Mouse (Mus musculus) myocyte (in vitro differentiated cells): ENCODE measurements around the gene Fars2. TPM values are rescaled to one million over a fixed set of nuclear protein-coding genes. Genes with fewer than 3 reads are reported as not detected.

Experiments used
- H3K27me3 ChIP-seq: one replicate; pipeline ENCODE4 v1.6.1; 2011; ENCODE audit not compliant: control insufficient read depth, insufficient read depth, insufficient read length
- H3K36me3 ChIP-seq: one replicate; pipeline ENCODE4 v1.6.1; 2011; ENCODE audit not compliant: control insufficient read depth, insufficient read depth
- H3K4me2 ChIP-seq: one replicate; pipeline ENCODE4 v1.6.1; 2011; ENCODE audit warnings: low read depth, control low read depth
- H3K4me3 ChIP-seq: one replicate; pipeline ENCODE4 v1.5.1; 2011; ENCODE audit warnings: mild to moderate bottlenecking, control low read depth, moderate library complexity
- H3K79me2 ChIP-seq: one replicate; pipeline ENCODE4 v1.6.1; 2011; ENCODE audit not compliant: control insufficient read depth, insufficient read depth
- H3ac ChIP-seq: one replicate; pipeline ENCODE4 v1.6.1; 2011; ENCODE audit not compliant: control insufficient read depth, insufficient read length
- CEBPB ChIP-seq: IDR thresholded peaks from 2 replicates; pipeline ENCODE4 v1.6.1; 2011; ENCODE audit warnings: mild to moderate bottlenecking, moderate library complexity; ENCODE audit not compliant: poor library complexity, insufficient read depth, severe bottlenecking
- E2F4 ChIP-seq: IDR thresholded peaks from one replicate; pipeline ENCODE4 v1.6.1; 2011; ENCODE audit warnings: mild to moderate bottlenecking, control low read depth, moderate library complexity; ENCODE audit not compliant: insufficient read depth
- MAX ChIP-seq: IDR thresholded peaks from one replicate; pipeline ENCODE4 v1.6.1; 2011; ENCODE audit warnings: low read depth, mild to moderate bottlenecking, control low read depth
- MYOD1 ChIP-seq, 3 experiments: IDR thresholded peaks; one replicate each; pipeline ENCODE4 v1.6.1; 2011; ENCODE audit warnings: control low read depth in 2 of 3, low read depth in 2 of 3, mild to moderate bottlenecking in 2 of 3, moderate library complexity in 1 of 3; ENCODE audit not compliant: insufficient read length in 2 of 3, control insufficient read depth in 1 of 3
- MYOG ChIP-seq, 3 experiments: IDR thresholded peaks; one replicate each; pipeline ENCODE4 v1.6.1; 2011; ENCODE audit warnings: control low read depth in 2 of 3, low read depth in 2 of 3, mild to moderate bottlenecking in 2 of 3; ENCODE audit not compliant: insufficient read length in 2 of 3, control insufficient read depth in 1 of 3, insufficient read depth in 1 of 3
- POLR2A ChIP-seq: IDR thresholded peaks from one replicate; pipeline ENCODE4 v1.6.1; 2011; ENCODE audit warnings: low read depth, mild to moderate bottlenecking, control low read depth, moderate library complexity; ENCODE audit not compliant: insufficient read length
- POLR2AphosphoS2 ChIP-seq: IDR thresholded peaks from one replicate; pipeline ENCODE4 v1.6.1; 2011; ENCODE audit warnings: low read depth, control low read depth; ENCODE audit not compliant: insufficient read length
- REST ChIP-seq: IDR thresholded peaks from one replicate; pipeline ENCODE4 v1.6.1; 2011; ENCODE audit warnings: mild to moderate bottlenecking, control low read depth, moderate library complexity; ENCODE audit not compliant: insufficient read depth, insufficient read length
- SRF ChIP-seq: IDR thresholded peaks from one replicate; pipeline ENCODE4 v1.6.1; 2011; ENCODE audit warnings: low read depth; ENCODE audit not compliant: control insufficient read depth, insufficient read length
- TCF12 ChIP-seq: IDR thresholded peaks from one replicate; pipeline ENCODE4 v1.6.1; 2011; ENCODE audit warnings: mild to moderate bottlenecking, control low read depth; ENCODE audit not compliant: poor library complexity, insufficient read depth, severe bottlenecking
- TCF3 ChIP-seq: IDR thresholded peaks from one replicate; pipeline ENCODE4 v1.6.1; 2011; ENCODE audit warnings: low read depth, control low read depth; ENCODE audit not compliant: insufficient read length
- USF1 ChIP-seq: IDR thresholded peaks from one replicate; pipeline ENCODE4 v1.6.1; 2011; ENCODE audit warnings: low read depth, mild to moderate bottlenecking, control low read depth, moderate library complexity
- polyA plus RNA-seq: library from polyadenylated mRNA; unstranded; fragments of >200 nt; fragmentation: generic; extraction: Trizol; gene quantifications from one replicate; pipeline ENCODE4 v1.2.1, GENCODE M21; 2012; ENCODE audit warnings: missing spikeins

Fars2 gene
- polyA plus RNA-seq, 1 experiment: 53.6 TPM

DNA sequence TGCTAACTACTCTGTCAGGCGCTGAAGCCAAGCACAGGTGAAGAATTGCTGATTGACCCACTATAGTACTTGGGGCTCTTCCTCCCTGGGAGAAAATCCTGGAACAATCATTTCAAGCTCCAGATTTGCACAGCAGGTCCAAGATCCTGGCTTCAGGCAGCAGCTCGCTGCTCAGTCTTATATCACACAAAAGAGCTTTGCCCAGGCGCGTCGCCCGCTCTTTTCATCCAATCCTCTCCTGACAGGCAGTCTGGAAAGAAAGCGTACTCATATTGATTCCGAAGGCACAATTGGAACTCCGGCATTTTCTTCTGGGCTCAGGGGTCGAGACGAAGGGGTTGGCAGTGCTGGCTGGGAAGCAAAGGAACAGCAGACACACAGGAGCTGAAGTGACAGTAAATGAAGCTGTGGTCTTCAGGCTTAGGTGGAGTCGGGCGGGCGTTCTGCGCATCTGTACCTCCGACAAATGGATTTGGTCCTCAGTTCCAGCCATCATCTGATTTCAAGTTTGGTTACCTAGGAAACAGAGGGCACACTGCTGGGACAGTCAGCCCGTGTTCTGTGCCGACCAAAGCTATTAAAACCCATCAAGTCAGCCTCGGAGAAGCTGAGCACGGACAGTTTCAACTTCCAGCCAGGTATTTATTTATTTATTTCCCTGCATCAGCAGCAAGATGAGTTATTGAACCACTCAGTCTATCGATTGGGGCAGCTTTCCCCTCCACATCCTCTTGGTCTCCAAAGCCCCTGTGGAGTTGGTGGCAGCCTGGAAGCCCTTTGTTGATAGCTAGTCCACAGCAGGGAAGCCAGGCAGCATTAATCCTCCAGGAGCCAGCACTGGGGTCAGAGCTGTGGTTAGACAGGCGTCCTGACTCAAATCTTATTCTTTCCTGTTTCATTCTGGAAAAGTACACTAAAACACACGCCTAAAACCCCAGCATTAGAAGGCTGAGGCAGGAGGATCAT is 495.9 kb downstream of the Fars2 start:
- TF ChIP-seq E2F4: no peak
- TF ChIP-seq REST: no peak
- no peak for TF ChIP-seq USF1
- no peak for TF ChIP-seq MYOG (IDR thresholded peaks at IDR 0.05; ENCODE audit: control insufficient read depth in 1 of 3, insufficient read depth in 1 of 3, insufficient read length in 2 of 3, low read depth in 2 of 3)
- no peak for TF ChIP-seq POLR2A
- TF ChIP-seq MYOD1 (IDR thresholded peaks at IDR 0.05; ENCODE audit: control insufficient read depth in 1 of 3, insufficient read length in 2 of 3, low read depth in 2 of 3): no peak
- TF ChIP-seq TCF12: no peak
- TF ChIP-seq MAX: no peak
- TF ChIP-seq TCF3: no peak
- no peak for TF ChIP-seq POLR2AphosphoS2
- TF ChIP-seq SRF: no peak
- no peak for TF ChIP-seq CEBPB
- Histone ChIP-seq H3K27me3 (no peaks in the 10 kb centered on the region), H3K4me2 (no peak overlapping the region), H3K79me2 (no peaks in the 10 kb centered on the region), H3K36me3 (no peaks in the 10 kb centered on the region), H3K4me3 (no peak overlapping the region), H3ac (no peak overlapping the region)

DNA sequence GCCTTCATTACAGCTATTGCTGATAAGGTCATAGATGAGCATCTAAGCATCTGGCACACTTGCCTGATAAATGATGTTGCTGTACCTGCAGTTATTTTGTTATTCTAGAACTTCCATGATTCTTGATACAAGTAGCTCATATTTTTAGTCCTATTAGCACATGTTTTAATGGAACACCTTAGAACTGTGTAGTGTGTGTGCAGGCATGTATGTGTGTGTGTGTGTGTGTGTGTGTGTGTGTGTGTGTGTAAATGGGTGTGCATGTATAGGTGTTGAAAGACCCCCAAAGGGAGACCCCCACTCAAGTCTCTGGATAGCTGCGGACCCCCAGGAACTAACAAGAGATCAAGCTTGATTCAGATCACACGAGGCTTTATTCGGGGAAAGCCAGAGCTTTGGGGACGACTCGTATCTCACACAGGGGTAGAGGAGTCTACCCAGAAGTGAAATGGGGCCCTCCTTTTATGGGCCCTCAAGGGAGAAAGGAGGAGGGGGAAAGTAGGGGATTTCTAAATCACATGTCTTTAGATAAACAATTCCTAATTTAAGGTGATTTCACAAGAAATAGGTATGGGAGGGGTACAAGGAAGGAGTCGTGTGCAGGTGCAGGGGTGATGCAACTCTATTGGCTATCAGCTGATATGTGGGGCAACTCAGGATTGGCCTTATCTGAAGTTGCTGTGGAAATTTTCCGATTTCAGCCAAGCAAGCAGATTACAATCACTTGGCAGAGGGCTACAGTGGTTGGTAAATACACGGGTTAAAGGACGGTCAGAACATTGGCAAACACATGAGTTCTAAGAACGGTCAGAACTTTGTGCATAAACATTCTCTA is 503.5 kb downstream of the Fars2 start:
- Histone ChIP-seq H3K4me3 (no peak overlapping the region), H3K4me2 (no peak overlapping the region), H3ac (no peak overlapping the region), H3K79me2 (no peaks in the 10 kb centered on the region), H3K27me3 (no peaks in the 10 kb centered on the region), H3K36me3 (no peaks in the 10 kb centered on the region)
- TF ChIP-seq E2F4: no peak
- no peak for TF ChIP-seq MAX
- no peak for TF ChIP-seq MYOD1 (IDR thresholded peaks at IDR 0.05; ENCODE audit: control insufficient read depth in 1 of 3, insufficient read length in 2 of 3, low read depth in 2 of 3)
- no peak for TF ChIP-seq TCF3
- TF ChIP-seq POLR2AphosphoS2: no peak
- no peak for TF ChIP-seq POLR2A
- no peak for TF ChIP-seq REST
- TF ChIP-seq CEBPB: no peak
- no peak for TF ChIP-seq USF1
- TF ChIP-seq TCF12: no peak
- TF ChIP-seq MYOG (IDR thresholded peaks at IDR 0.05; ENCODE audit: control insufficient read depth in 1 of 3, insufficient read depth in 1 of 3, insufficient read length in 2 of 3, low read depth in 2 of 3): no peak
- TF ChIP-seq SRF: no peak

DNA sequence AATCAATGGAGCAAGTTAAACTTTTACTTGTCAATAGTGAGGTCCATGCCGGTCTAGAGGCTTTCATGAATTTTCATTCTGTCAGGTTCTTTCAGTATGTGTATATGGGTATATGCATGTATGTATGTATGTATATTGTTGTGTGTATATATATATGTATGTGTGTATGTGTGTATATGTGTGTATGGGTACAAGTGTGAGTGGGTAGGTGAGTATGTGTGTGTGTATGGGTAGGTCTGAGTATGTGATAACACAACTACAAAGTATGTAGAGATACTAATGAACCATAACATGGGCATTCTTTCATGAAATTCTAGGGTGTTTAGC is 504.1 kb downstream of the Fars2 start:
- Histone ChIP-seq H3K36me3 (no peaks in the 10 kb centered on the region), H3K4me3 (no peak overlapping the region), H3K4me2 (no peak overlapping the region), H3ac (no peak overlapping the region), H3K27me3 (no peaks in the 10 kb centered on the region), H3K79me2 (no peaks in the 10 kb centered on the region)
- TF ChIP-seq USF1 (no peak), MAX (no peak), TCF12 (no peak), REST (no peak), E2F4 (no peak), POLR2AphosphoS2 (no peak), MYOG (IDR thresholded peaks at IDR 0.05; ENCODE audit: control insufficient read depth in 1 of 3, insufficient read depth in 1 of 3, insufficient read length in 2 of 3, low read depth in 2 of 3) (no peak), SRF (no peak), POLR2A (no peak), MYOD1 (IDR thresholded peaks at IDR 0.05; ENCODE audit: control insufficient read depth in 1 of 3, insufficient read length in 2 of 3, low read depth in 2 of 3) (no peak), TCF3 (no peak), CEBPB (no peak)

GRCm38 (mm10) chr13:36623556-36623955 is 506.3 kb downstream of the Fars2 start:
- Histone ChIP-seq H3K27me3 (no peaks in the 10 kb centered on the region), H3ac (no peak overlapping the region), H3K36me3 (no peaks in the 10 kb centered on the region), H3K79me2 (no peaks in the 10 kb centered on the region), H3K4me2 (no peak overlapping the region), H3K4me3 (no peak overlapping the region)
- TF ChIP-seq MYOD1 (IDR thresholded peaks at IDR 0.05; ENCODE audit: control insufficient read depth in 1 of 3, insufficient read length in 2 of 3, low read depth in 2 of 3): no peak
- no peak for TF ChIP-seq TCF12
- no peak for TF ChIP-seq POLR2A
- TF ChIP-seq POLR2AphosphoS2: no peak
- no peak for TF ChIP-seq SRF
- TF ChIP-seq E2F4: no peak
- TF ChIP-seq CEBPB: no peak
